In the genomic region with DNA sequence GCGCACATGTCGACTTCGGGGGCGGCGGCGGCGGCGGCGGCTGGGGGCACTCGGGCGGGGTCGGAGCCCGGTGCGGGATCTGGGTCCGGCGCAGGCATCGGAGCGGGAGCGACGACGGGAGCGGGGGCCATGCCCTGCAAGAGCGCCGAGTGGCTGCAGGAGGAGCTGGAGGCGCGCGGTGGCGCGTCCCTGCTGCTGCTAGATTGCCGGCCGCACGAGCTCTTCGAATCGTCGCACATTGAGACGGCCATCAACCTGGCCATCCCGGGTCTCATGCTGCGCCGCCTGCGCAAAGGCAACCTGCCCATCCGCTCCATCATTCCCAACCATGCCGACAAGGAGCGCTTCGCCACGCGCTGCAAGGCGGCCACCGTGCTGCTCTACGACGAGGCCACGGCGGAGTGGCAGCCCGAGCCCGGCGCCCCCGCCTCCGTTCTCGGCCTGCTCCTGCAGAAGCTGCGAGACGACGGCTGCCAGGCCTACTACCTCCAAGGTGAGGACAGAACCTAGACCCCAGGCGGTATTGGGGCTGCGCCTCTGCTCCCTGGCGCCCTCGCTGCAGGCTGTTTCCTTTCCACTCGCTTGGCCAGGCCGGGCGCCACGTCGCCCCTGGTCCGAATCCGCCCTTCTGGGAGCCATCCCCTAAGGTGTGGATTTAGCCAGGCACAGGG, we compare ENCODE assay signal across 8 mouse cellular contexts. TPM values are rescaled to one million over a fixed set of nuclear protein-coding genes. Genes with fewer than 3 reads are reported as not detected.
DNase-seq lines count a peak whose midpoint lies in the region; ATAC-seq lines count a peak whose summit lies in the region.

No protein-coding gene starts in this region.

- H3K36me3 ChIP-seq in embryonic facial prominence, embryonic 13.5 days = peaks cover 34% of the 10 kb centered on the region
- peaks cover 35% of the 10 kb centered on the region for H3K36me3 ChIP-seq in hindbrain, embryonic 10.5 days
- peaks cover 37% of the 10 kb centered on the region for H3K36me3 ChIP-seq in limb, embryonic 12.5 days
- peaks cover 13% of the 10 kb centered on the region; the same call in 1 of the 2 replicates for H3K36me3 ChIP-seq in midbrain, embryonic 15.5 days (replicated peaks)
- 0 out of 2 replicates have a peak, but pooled peaks cover 10% of the 10 kb centered on the region for H3K36me3 ChIP-seq in stomach, embryonic 16.5 days (ENCODE audit: control insufficient read depth, insufficient read depth, low read length)

- under 1% methylated on average over 72 of the region's 72 CpGs for WGBS in embryonic facial prominence, embryonic 13.5 days
- WGBS in hindbrain, embryonic 10.5 days = under 1% methylated on average over 72 of the region's 72 CpGs
- WGBS in limb, embryonic 12.5 days = 2% methylated on average over 65 of the region's 72 CpGs
- under 1% methylated on average over 69 of the region's 72 CpGs for whole genome bisulfite sequencing in midbrain, embryonic 15.5 days
- WGBS in stomach, embryonic 16.5 days = under 1% methylated on average over 72 of the region's 72 CpGs

- peak overlapping the region; percentile 99 for H3K27ac ChIP-seq in embryonic facial prominence, embryonic 13.5 days
- peak overlapping the region; percentile 97 for H3K27ac ChIP-seq in hindbrain, embryonic 10.5 days
- H3K27ac ChIP-seq in limb, embryonic 12.5 days = peak overlapping the region; percentile 99
- peak overlapping the region; percentile 97 for H3K27ac ChIP-seq in midbrain, embryonic 15.5 days
- H3K27ac ChIP-seq in stomach, embryonic 16.5 days (ENCODE audit: low read length) = peak overlapping the region; percentile 96

- no peak for ATAC-seq in embryonic facial prominence, embryonic 13.5 days (ENCODE audit: insufficient number of reproducible peaks, insufficient read depth, low FRiP score, low TSS enrichment, low read depth)
- ATAC-seq in limb, embryonic 12.5 days (ENCODE audit: insufficient number of reproducible peaks, insufficient read depth, low FRiP score, low TSS enrichment, low read depth) = no peak
- peak; percentile 15 for ATAC-seq in midbrain, embryonic 15.5 days (replicated peaks)
- ATAC-seq in stomach, embryonic 16.5 days (ENCODE audit: insufficient read depth, low FRiP score) = no peak

- no peaks in the 10 kb centered on the region for H3K9me3 ChIP-seq in embryonic facial prominence, embryonic 13.5 days
- H3K9me3 ChIP-seq in hindbrain, embryonic 10.5 days = no peaks in the 10 kb centered on the region
- no peaks in the 10 kb centered on the region for H3K9me3 ChIP-seq in limb, embryonic 12.5 days
- no peaks in the 10 kb centered on the region for H3K9me3 ChIP-seq in midbrain, embryonic 15.5 days
- no peaks in the 10 kb centered on the region for H3K9me3 ChIP-seq in stomach, embryonic 16.5 days (replicated peaks; ENCODE audit: control insufficient read depth, low read length)

- H3K4me2 ChIP-seq in embryonic facial prominence, embryonic 13.5 days = peak overlapping the region; percentile 96
- peak overlapping the region; percentile 96 for H3K4me2 ChIP-seq in limb, embryonic 12.5 days
- H3K4me2 ChIP-seq in midbrain, embryonic 15.5 days = peak overlapping the region; percentile 93
- H3K4me2 ChIP-seq in stomach, embryonic 16.5 days (ENCODE audit: low read depth, low read length) = peak overlapping the region; percentile 97

- H3K4me3 ChIP-seq in embryonic facial prominence, embryonic 13.5 days = peak overlapping the region; percentile 97
- peak overlapping the region; percentile 90 for H3K4me3 ChIP-seq in hindbrain, embryonic 10.5 days
- H3K4me3 ChIP-seq in limb, embryonic 12.5 days (replicated peaks) = peak overlapping the region; percentile 99
- peak overlapping the region; percentile 92 for H3K4me3 ChIP-seq in midbrain, embryonic 15.5 days
- peak overlapping the region; percentile 87 for H3K4me3 ChIP-seq in stomach, embryonic 16.5 days (replicated peaks; ENCODE audit: low read length)

- peaks cover 68% of the 10 kb centered on the region for H3K4me1 ChIP-seq in embryonic facial prominence, embryonic 13.5 days
- H3K4me1 ChIP-seq in hindbrain, embryonic 10.5 days (replicated peaks) = peaks cover 79% of the 10 kb centered on the region
- H3K4me1 ChIP-seq in limb, embryonic 12.5 days (replicated peaks) = peaks cover 65% of the 10 kb centered on the region
- peaks cover 39% of the 10 kb centered on the region for H3K4me1 ChIP-seq in midbrain, embryonic 15.5 days
- H3K4me1 ChIP-seq in stomach, embryonic 16.5 days (ENCODE audit: control insufficient read depth, insufficient read depth, low read length) = peaks cover 32% of the 10 kb centered on the region

- H3K9ac ChIP-seq in embryonic facial prominence, embryonic 13.5 days = peak overlapping the region; percentile 99
- peak overlapping the region; percentile 98 for H3K9ac ChIP-seq in limb, embryonic 12.5 days (replicated peaks)
- peak overlapping the region; percentile 79 for H3K9ac ChIP-seq in midbrain, embryonic 15.5 days
- H3K9ac ChIP-seq in stomach, embryonic 16.5 days (ENCODE audit: low read length) = peak overlapping the region; percentile 97

- peak; percentile 73 to 82 for DNase-seq in adrenal gland, adult (ENCODE audit: inconsistent age in 2 of 2, low spot score in 1 of 2)
- DNase-seq in adrenal gland, postnatal 4 days (ENCODE audit: low spot score in 2 of 2) = no peak
- peak; percentile 82 for DNase-seq in adrenal gland, postnatal 14 days
- peak; percentile 74 for DNase-seq in hindbrain, embryonic 10.5 days (ENCODE audit: low spot score)

- no peaks in the 10 kb centered on the region for H3K27me3 ChIP-seq in embryonic facial prominence, embryonic 13.5 days
- peaks cover 17% of the 10 kb centered on the region for H3K27me3 ChIP-seq in hindbrain, embryonic 10.5 days (ENCODE audit: insufficient read depth, poor library complexity, severe bottlenecking)
- no peaks in the 10 kb centered on the region for H3K27me3 ChIP-seq in limb, embryonic 12.5 days
- H3K27me3 ChIP-seq in midbrain, embryonic 15.5 days (replicated peaks) = 0 out of 2 replicates have a peak, but pooled peaks cover 4% of the 10 kb centered on the region
- H3K27me3 ChIP-seq in stomach, embryonic 16.5 days (ENCODE audit: control insufficient read depth, insufficient read depth, low read length) = no peaks in the 10 kb centered on the region

RNA-seq across cellular contexts. Expression of gene Dusp7, which starts 0.5 kb away (rescaled TPM):
- total RNA-seq in adrenal gland, postnatal 4 days (2021) = 10 to 100 TPM; 25.0 to 25.8 TPM
- total RNA-seq in adrenal gland, postnatal 14 days (2021) = 21.1 and 26.0 TPM in 2 replicates
- polyA plus RNA-seq in embryonic facial prominence, embryonic 13.5 days (2015; fragmentation: Nextera tagmentation; extraction: Ambion mirVana) = 40.3 and 40.6 TPM in 2 replicates
- polyA plus RNA-seq in hindbrain, embryonic 10.5 days (2016; fragmentation: Nextera tagmentation; extraction: Ambion mirVana) = 16.1 and 16.6 TPM in 2 replicates
- polyA plus RNA-seq in limb, embryonic 12.5 days (2016; fragmentation: Nextera tagmentation; extraction: Ambion mirVana) = 53.7 and 58.9 TPM in 2 replicates
- 15.7 and 16.1 TPM in 2 replicates for polyA plus RNA-seq in midbrain, embryonic 15.5 days (2015; fragmentation: Nextera tagmentation; extraction: Ambion mirVana)
- 14.2 and 14.5 TPM in 2 replicates for polyA plus RNA-seq in stomach, embryonic 16.5 days (2015; fragmentation: Nextera tagmentation; extraction: Ambion mirVana)

Comparison
In these comparisons a context has a peak if more than half of its experiments do, and no peak if none do; other contexts are left out.
1. DNase-seq: peak in adrenal gland, adult (2 of 2), adrenal gland, postnatal 14 days (single experiment) and hindbrain, embryonic 10.5 days (single experiment); none in adrenal gland, postnatal 4 days (0 of 2).
2. Peak in every context shown above with its lines, with median percentiles within 50 percentile points of each other: H3K27ac ChIP-seq, H3K4me2 ChIP-seq, H3K4me3 ChIP-seq and H3K9ac ChIP-seq.